Mouse (Mus musculus) lung, embryonic 14.5 days (tissue): ENCODE data around the gene Vmn1r188. TPM values are rescaled to one million over a fixed set of nuclear protein-coding genes. Genes with fewer than 3 reads are reported as not detected.

ENCODE experiments used
- ATAC-seq: fragments of 200-750 bp; cut with Nextera tagmentation; 2 replicates; pipeline ENCODE4 v1.8.0; 2017; ENCODE audit warnings: mild to moderate bottlenecking, moderate TSS enrichment, moderate library complexity; ENCODE audit not compliant: insufficient read depth
- DNase-seq: peaks from one replicate; pipeline ENCODE4 v3.0.0-alpha.2; 2015
- H3K27ac ChIP-seq: fragments of 300-500 bp; sonication (generic); 2 replicates; pipeline ENCODE4 v1.5.1; 2014; ENCODE audit warnings: low read depth, mild to moderate bottlenecking, moderate library complexity
- H3K27me3 ChIP-seq: fragments of 300-500 bp; sonication (generic); 2 replicates; pipeline ENCODE4 v1.6.1; 2014; ENCODE audit warnings: low read length, control low read depth; ENCODE audit not compliant: insufficient read depth
- H3K36me3 ChIP-seq: fragments of 300-500 bp; sonication (generic); 2 replicates; pipeline ENCODE4 v1.6.1; 2014; ENCODE audit warnings: control low read depth; ENCODE audit not compliant: insufficient read depth
- H3K4me1 ChIP-seq: fragments of 300-500 bp; sonication (generic); 2 replicates; pipeline ENCODE4 v1.6.1; 2014; ENCODE audit warnings: antibody characterized with exemption, control low read depth; ENCODE audit not compliant: insufficient read depth
- H3K4me2 ChIP-seq: fragments of 300-500 bp; sonication (generic); 2 replicates; pipeline ENCODE4 v1.6.1; 2014; ENCODE audit warnings: mild to moderate bottlenecking
- H3K4me3 ChIP-seq: fragments of 300-500 bp; sonication (generic); 2 replicates; pipeline ENCODE4 v1.5.1; 2014; ENCODE audit warnings: low read depth, low read length
- H3K9ac ChIP-seq: fragments of 300-500 bp; sonication (generic); 2 replicates; pipeline ENCODE4 v1.6.1; 2014
- H3K9me3 ChIP-seq: fragments of 300-500 bp; sonication (generic); 2 replicates; pipeline ENCODE4 v1.6.1; 2016; ENCODE audit warnings: low read depth, low read length, control low read depth
- CTCF ChIP-seq: IDR thresholded peaks from 2 replicates; pipeline ENCODE4 v1.5.1; 2016; ENCODE audit warnings: antibody characterized with exemption, low read depth
- WGBS: fragments of 180-500 bp; shearing (Covaris S2); extraction: QIAGEN DNeasy Blood & Tissue Kit; methylation state at CpG from one replicate; pipeline ENCODE4 v1.1.7; 2014; 5-methylcytosine and 5-hydroxymethylcytosine counted together
- polyA plus RNA-seq: library from polyadenylated mRNA; unstranded; fragments of >200 nt; fragmentation: Nextera tagmentation; extraction: Ambion mirVana; gene quantifications from 2 replicates; pipeline ENCODE4 v1.2.1, GENCODE M21; 2014

Gene Vmn1r188
- polyA plus RNA-seq, 1 experiment from 2014 or later = not detected

GRCm38 (mm10) chr13:22043503-22044431, 40.5 kb upstream of the Vmn1r188 start:
- H3K9me3 ChIP-seq = no peaks in the 10 kb centered on the region
- H3K4me3 ChIP-seq = peak overlapping the region; percentile 40
- ATAC-seq = peak; percentile 18
- H3K4me1 ChIP-seq = peaks cover 7% of the 10 kb centered on the region
- H3K4me2 ChIP-seq = peak overlapping the region; percentile 60
- H3K9ac ChIP-seq = peak overlapping the region; percentile 45
- TF ChIP-seq CTCF = peak; percentile 69
- under 1% methylated on average over 10 of the region's 14 CpGs for WGBS
- DNase-seq = peak; percentile 91
- no peaks in the 10 kb centered on the region for H3K27me3 ChIP-seq
- peak overlapping the region; percentile 92 for H3K27ac ChIP-seq
- H3K36me3 ChIP-seq = no peaks in the 10 kb centered on the region

GRCm38 (mm10) chr13:22044432-22045155, 39.6 kb upstream of the Vmn1r188 start:
- Histone ChIP-seq H3K27ac (0 out of 2 replicates have a peak overlapping the region, but pooled peaks have one; percentile 22), H3K9me3 (no peaks in the 10 kb centered on the region), H3K4me2 (peak overlapping the region; percentile 60), H3K27me3 (no peaks in the 10 kb centered on the region), H3K9ac (no peak overlapping the region), H3K4me3 (0 out of 2 replicates have a peak overlapping the region, but pooled peaks have one; percentile 40), H3K4me1 (peaks cover 7% of the 10 kb centered on the region), H3K36me3 (no peaks in the 10 kb centered on the region)
- ATAC-seq (no peak), DNase-seq (no peak)
- no peak for TF ChIP-seq CTCF
- whole genome bisulfite sequencing = 88% methylated on average over 6 of the region's 6 CpGs

- ATAC-seq = no peak
- Histone ChIP-seq H3K27me3 (no peaks in the 10 kb centered on the region), H3K36me3 (no peaks in the 10 kb centered on the region), H3K9me3 (no peaks in the 10 kb centered on the region), H3K4me3 (no peak overlapping the region), H3K9ac (no peak overlapping the region), H3K27ac (no peak overlapping the region), H3K4me2 (no peak overlapping the region), H3K4me1 (peaks cover 4% of the 10 kb centered on the region; the same call in 1 of the 2 replicates)
- 52% methylated on average over 2 of the region's 2 CpGs for WGBS
- TF ChIP-seq CTCF = no peak
- DNase-seq = no peak
Observed at GRCm38 (mm10) chr13:22045311-22045710, 38.9 kb upstream of the Vmn1r188 start.

GRCm38 (mm10) chr13:22049041-22049440, 35.2 kb upstream of the Vmn1r188 start:
- H3K4me2 ChIP-seq = no peak overlapping the region
- no peak overlapping the region for H3K27ac ChIP-seq
- no peaks in the 10 kb centered on the region for H3K9me3 ChIP-seq
- no peak for DNase-seq
- WGBS = 84% methylated on average over 2 of the region's 2 CpGs
- peaks cover 4% of the 10 kb centered on the region; the same call in 1 of the 2 replicates for H3K4me1 ChIP-seq
- H3K27me3 ChIP-seq = no peaks in the 10 kb centered on the region
- no peak overlapping the region for H3K4me3 ChIP-seq
- no peak overlapping the region for H3K9ac ChIP-seq
- ATAC-seq = no peak
- TF ChIP-seq CTCF = no peak
- H3K36me3 ChIP-seq = no peaks in the 10 kb centered on the region

- peak overlapping the region; percentile 40 for H3K4me3 ChIP-seq
- TF ChIP-seq CTCF = no peak
- peak; percentile 86 for DNase-seq
- under 1% methylated on average over 14 of the region's 14 CpGs for WGBS
- peak overlapping the region; percentile 87 for H3K27ac ChIP-seq
- no peaks in the 10 kb centered on the region for H3K36me3 ChIP-seq
- H3K4me2 ChIP-seq = peak overlapping the region; percentile 76
- H3K27me3 ChIP-seq = no peaks in the 10 kb centered on the region
- no peaks in the 10 kb centered on the region for H3K9me3 ChIP-seq
- peak; percentile 62 for ATAC-seq
- H3K4me1 ChIP-seq = no peaks in the 10 kb centered on the region
- H3K9ac ChIP-seq = peak overlapping the region; percentile 47
Observed at GRCm38 (mm10) chr13:22049737-22050440, 34.4 kb upstream of the Vmn1r188 start.

- Histone ChIP-seq H3K9me3 (no peaks in the 10 kb centered on the region), H3K9ac (peak overlapping the region; percentile 47), H3K4me3 (peak overlapping the region; percentile 40), H3K4me1 (no peaks in the 10 kb centered on the region), H3K36me3 (no peaks in the 10 kb centered on the region), H3K4me2 (peak overlapping the region; percentile 76), H3K27ac (peak overlapping the region; percentile 87), H3K27me3 (no peaks in the 10 kb centered on the region)
- under 1% methylated on average over 52 of the region's 52 CpGs for WGBS
- ATAC-seq (peak; percentile 94), DNase-seq (peak; percentile 97)
- peak; percentile 85 for TF ChIP-seq CTCF
Observed at GRCm38 (mm10) chr13:22050591-22051522, 33.4 kb upstream of the Vmn1r188 start.
